Mouse (Mus musculus) bone marrow, adult 2 months (tissue): Measurements from ENCODE around the gene Stard3. TPM values are rescaled to one million over a fixed set of nuclear protein-coding genes. Genes with fewer than 3 reads are reported as not detected.
A peak's percentile ranks its signal among the peaks of the same experiment; 100 is the strongest.

Experiments used
- H3K27ac ChIP-seq: fragments of 200-500 bp; 2 replicates; pipeline ENCODE4 v1.5.1; 2012; ENCODE audit warnings: low read depth, mild to moderate bottlenecking, control low read depth, inconsistent platforms, low read length; ENCODE audit not compliant: control insufficient read depth, poor library complexity, insufficient read depth
- H3K4me1 ChIP-seq: fragments of 200-500 bp; 2 replicates; pipeline ENCODE4 v1.6.1; 2011; ENCODE audit warnings: low read length; ENCODE audit not compliant: control insufficient read depth, insufficient read depth
- H3K4me3 ChIP-seq: fragments of 200-500 bp; replicated peaks from 2 replicates; pipeline ENCODE3; 2011; ENCODE audit warnings: mild to moderate bottlenecking, low read depth, low read length, control low read depth; ENCODE audit not compliant: control insufficient read depth
- CTCF ChIP-seq: fragments of 200-500 bp; IDR thresholded peaks from 2 replicates; pipeline ENCODE4 v1.5.1; 2011; ENCODE audit warnings: low read length, control low read depth; ENCODE audit not compliant: control insufficient read depth, insufficient read depth
- POLR2A ChIP-seq: fragments of 200-500 bp; IDR thresholded peaks from 2 replicates; pipeline ENCODE4 v1.6.1; 2011; ENCODE audit warnings: low read depth, mild to moderate bottlenecking, control low read depth, low read length, borderline replicate concordance; ENCODE audit not compliant: control insufficient read depth
- WGBS: fragments of 180-500 bp; shearing (Covaris S2); methylation state at CpG from one replicate; pipeline ENCODE4 v1.1.7; 2018; 5-methylcytosine and 5-hydroxymethylcytosine counted together
- polyA plus RNA-seq: library from polyadenylated mRNA; stranded (reverse); fragments of >200 nt; gene quantifications from 2 replicates; pipeline ENCODE4 v1.2.4, GENCODE M21; 2011; ENCODE audit warnings: low replicate concordance; ENCODE audit not compliant: missing spikeins, insufficient read depth, insufficient read length

Stard3 gene
- polyA plus RNA-seq, 1 experiment: 32.3 TPM

DNA sequence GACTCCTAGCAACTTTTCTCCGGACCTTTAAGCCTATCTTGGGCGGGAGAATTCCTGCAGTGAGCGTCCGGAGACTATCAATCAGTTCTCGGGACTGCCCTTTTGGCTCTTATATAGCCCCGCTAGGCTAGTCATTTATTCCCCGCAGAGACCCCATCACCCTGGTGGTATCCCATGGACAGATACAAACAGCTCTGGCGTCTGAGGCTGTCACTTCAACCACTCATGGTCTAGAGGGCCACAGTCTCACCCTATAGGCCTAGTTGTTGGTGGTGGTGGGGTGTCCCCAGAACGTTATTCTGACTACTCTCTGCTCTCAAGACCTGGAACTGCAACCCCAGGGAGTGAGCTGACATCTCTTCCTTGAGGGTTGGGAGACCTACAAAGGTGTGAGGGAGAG is 8.9 kb upstream of the Stard3 start:
- 48% methylated on average over 9 of the region's 9 CpGs for WGBS
- Histone ChIP-seq H3K4me1 (no peaks in the 10 kb centered on the region), H3K27ac (no peak overlapping the region), H3K4me3 (no peak overlapping the region)
- TF ChIP-seq CTCF (no peak), POLR2A (no peak)

DNA sequence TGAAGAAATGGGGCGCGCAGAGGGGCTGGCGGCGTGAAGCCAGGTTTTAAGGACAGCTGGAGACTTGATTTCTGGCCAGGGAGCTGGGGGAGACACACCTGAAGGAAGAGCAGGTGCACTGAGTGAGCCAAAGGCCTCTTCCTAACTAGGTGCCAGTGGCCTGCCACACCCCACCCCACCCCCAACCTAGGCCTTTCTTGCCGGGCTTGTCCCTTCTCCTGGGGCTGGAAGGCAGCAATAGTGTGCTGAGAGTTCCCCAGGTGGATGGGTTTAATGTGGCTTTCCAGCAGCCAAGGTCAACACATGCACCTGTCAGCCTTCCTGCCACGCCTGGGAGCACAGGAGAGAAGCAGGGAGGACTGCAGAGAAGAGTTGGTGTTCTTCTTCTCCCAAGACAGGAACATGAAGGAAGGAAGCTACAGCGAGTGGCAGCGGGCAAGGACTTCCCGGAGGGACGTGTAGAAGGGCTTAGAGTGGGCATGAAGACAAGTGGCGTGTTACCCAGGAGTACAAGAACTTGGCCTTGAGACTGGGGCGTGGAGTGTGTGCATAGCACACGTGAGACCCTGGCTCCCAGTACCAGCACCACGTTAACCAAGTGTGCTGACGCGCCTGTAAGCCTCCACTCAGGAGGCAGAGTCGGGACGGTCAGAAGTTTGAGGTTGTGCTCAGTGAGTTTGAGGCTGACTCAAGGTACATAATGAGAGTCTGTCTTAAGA is 5.7 kb upstream of the Stard3 start:
- no peak overlapping the region; the same call in 1 of the 2 replicates for H3K27ac ChIP-seq
- no peak overlapping the region for H3K4me3 ChIP-seq
- H3K4me1 ChIP-seq: peaks cover 3% of the 10 kb centered on the region; the same call in 1 of the 2 replicates
- 78% methylated on average over 18 of the region's 18 CpGs for WGBS
- no peak for TF ChIP-seq POLR2A
- no peak for TF ChIP-seq CTCF

DNA sequence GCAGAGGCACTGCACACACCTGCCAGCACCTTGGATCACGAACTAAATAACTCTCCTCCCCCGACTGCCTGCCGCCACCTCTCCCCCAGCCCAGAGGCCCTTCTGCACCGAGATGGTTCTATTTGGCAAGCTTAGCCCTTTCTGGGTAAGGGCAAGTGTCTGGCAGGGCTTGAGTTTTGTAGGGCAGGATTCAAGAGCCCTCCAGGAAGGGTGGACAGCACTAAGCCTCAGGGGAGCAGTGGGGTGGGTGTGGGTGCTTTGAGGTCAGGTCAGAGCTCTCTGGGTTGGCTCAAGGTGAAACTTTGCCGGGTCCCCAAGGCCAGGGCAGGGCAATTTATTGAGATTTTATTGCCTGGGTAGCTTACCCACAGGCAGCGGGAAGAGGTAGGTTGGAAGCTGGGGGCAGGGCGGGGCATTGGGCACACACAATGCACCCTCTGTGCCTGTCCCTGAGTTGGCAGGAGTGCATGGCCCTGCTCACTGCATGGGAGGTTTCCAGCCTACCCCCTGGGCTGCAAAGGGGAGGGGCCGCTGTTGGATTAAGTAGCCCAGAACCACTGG is 4.4 kb upstream of the Stard3 start:
- no peak for TF ChIP-seq POLR2A
- TF ChIP-seq CTCF: no peak
- WGBS: 59% methylated on average over 8 of the region's 8 CpGs
- Histone ChIP-seq H3K4me3 (no peak overlapping the region), H3K27ac (no peak overlapping the region), H3K4me1 (peaks cover 4% of the 10 kb centered on the region; the same call in 1 of the 2 replicates)

DNA sequence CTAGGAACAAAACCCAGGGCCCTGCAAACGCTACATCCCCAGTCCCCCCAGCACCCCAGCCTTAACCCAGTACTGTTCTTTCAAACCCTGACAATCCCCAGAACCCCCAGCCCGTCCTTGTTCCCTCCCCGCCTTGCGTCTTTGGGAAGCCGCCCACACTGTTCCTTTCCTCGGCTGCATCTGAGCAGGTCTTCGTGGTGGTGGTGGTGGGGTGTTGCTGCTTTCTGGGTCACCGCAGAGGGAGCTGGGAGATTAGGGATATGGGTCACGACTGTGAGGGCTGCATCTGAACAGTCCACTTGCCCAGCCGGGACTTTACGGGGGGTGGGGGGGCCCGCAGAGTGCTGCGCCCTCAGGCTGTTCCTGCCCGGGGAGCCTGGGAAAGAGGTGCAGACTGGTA is 3.7 kb upstream of the Stard3 start:
- WGBS: 85% methylated on average over 14 of the region's 14 CpGs
- H3K4me3 ChIP-seq: no peak overlapping the region
- TF ChIP-seq POLR2A: no peak
- no peak for TF ChIP-seq CTCF
- H3K4me1 ChIP-seq: peaks cover 5% of the 10 kb centered on the region; the same call in 1 of the 2 replicates
- H3K27ac ChIP-seq: no peak overlapping the region

DNA sequence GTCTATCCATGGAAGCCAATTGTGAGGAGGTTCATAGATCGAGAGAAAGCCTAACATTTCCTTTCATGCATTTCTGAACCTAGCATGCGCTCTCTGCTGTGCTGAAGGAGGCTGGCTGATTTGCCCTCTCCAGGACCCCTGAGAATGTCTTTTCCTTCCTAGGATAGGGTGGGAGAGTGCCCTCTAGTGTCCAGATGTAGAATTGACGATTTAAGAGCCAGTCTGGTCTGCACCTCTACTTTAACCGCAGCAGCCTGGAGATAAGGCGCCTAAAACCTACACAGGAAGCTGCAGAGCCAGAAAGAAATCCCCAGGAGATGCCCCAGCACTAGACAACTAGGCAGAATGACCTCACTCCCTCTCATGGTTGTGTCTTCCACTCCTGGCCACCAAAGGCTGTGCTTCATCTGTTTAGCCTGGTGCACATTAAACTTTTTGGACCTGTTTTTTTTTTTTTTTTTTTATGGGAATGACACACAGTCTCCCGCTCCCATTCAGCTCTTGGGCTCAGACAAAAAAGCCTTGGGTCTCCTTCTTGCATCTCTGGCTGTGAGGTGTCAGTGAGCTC is 2.4 kb upstream of the Stard3 start:
- TF ChIP-seq CTCF: peak; percentile 59
- TF ChIP-seq POLR2A: no peak
- no peak overlapping the region for H3K27ac ChIP-seq
- H3K4me1 ChIP-seq: peaks cover 9% of the 10 kb centered on the region; the same call in 1 of the 2 replicates
- 6% methylated on average over 6 of the region's 6 CpGs for whole genome bisulfite sequencing
- no peak overlapping the region for H3K4me3 ChIP-seq

DNA sequence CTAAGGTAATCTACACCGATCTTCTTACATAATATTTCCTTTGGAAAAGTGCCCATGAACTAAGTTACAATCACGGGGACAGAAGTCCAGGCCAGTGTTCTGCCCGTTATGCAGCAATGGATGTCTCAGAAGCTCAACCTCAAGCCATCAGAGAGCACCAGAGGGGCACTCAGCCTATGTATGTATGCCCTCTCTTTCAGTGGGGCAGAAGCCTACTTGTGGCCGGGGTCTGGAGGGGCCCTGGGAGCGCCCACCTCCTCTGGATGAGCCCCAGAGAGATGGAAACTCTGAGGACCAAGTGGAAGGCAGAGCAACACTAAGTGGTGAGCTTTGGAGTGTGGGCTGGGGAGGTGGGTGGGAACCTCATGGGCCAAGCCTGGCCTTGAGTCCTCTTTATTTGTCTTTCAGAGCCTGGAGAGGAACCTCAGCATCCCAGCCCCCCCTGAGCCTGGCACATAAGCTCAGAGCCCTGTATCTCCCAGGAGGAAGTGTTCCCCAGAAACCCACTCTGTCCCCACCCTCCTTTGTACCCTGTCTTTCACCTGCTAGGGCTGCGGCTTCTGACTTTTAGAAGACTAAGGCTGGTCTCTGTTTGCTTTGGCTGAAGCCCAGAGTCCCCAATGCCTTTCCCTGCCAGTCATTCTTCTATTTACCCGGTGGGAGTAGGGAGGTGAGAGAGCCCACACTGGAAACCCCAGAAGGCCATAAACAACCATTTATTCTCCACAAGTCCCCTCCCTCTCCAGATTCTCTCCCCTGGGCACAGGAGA is 1.4 kb upstream of the Stard3 start:
- no peak overlapping the region for H3K4me3 ChIP-seq
- no peak overlapping the region for H3K27ac ChIP-seq

DNA sequence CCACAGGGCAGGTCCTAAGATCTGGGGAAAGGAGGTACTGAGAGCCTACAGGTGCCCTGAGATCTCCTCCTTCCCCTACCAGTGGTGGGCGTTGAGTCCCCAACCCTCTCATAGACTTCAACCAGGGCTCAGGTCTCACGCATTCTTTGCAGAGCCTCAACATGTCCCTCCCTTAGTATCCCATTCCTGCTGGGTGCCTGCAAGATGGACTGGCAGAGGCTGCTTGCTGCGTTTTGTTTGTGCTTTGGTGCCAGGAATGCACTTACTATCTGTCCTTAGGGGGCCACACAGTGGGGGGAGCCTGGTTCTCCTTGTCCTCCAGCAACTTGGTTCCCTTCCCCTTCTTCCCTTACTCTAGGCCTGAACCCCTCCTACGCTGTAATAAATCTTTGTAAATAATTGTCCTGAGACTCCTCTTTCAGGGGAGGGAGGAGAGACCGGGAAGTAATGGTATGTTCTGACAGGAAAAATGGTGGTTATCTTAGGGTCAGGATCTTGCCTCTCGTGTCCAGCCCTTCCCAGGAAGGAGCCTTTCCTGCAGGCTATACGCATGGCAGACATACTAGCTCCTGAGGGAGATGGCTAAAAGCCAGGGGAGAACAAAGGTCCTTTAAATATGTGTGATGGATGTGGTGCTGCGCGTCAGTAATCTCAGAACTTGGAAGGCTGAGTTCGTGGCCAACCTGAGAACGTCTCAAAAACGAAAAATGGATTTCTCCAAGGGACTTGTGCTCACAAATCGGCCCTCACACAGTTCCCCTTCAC is 590 bp upstream of the Stard3 start:
- TF ChIP-seq CTCF (no peak), POLR2A (no peak)
- peaks cover 12% of the 10 kb centered on the region for H3K4me1 ChIP-seq
- peak overlapping the region; percentile 25 for H3K27ac ChIP-seq
- peak overlapping the region; percentile 72 for H3K4me3 ChIP-seq
- 16% methylated on average over 13 of the region's 13 CpGs for WGBS

More for the DNA sequence above, 1.4 kb upstream of the Stard3 start:
- H3K4me1 ChIP-seq: peaks cover 12% of the 10 kb centered on the region
- 56% methylated on average over 7 of the region's 7 CpGs for WGBS
- no peak for TF ChIP-seq CTCF
- TF ChIP-seq POLR2A: no peak
